Mouse (Mus musculus): ENCODE measurements around the gene A230072I06Rik.
A peak's percentile ranks its signal among the peaks of the same experiment; 100 is the strongest.

The A230072I06Rik gene

GRCm38 (mm10) chr8:12278663-12279312 lies at the start of gene A230072I06Rik:
Gene A230072I06Rik, plus strand, starts transcription at chr8:12278819.
- peak; percentile 6 for DNase-seq (ENCODE audit: low spot score)

- DNase-seq (ENCODE audit: low spot score) = no peak
These were observed 44.6 kb upstream of the A230072I06Rik start for GRCm38 (mm10) chr8:12234039-12234438.

- no peak for DNase-seq (ENCODE audit: low spot score)
These were observed 39.8 kb upstream of the A230072I06Rik start for GRCm38 (mm10) chr8:12238775-12239174.

- DNase-seq (ENCODE audit: low spot score) = no peak
These were observed 38.5 kb upstream of the A230072I06Rik start for GRCm38 (mm10) chr8:12240143-12240542.

GRCm38 (mm10) chr8:12243746-12244145 lies 34.9 kb upstream of the A230072I06Rik start:
- DNase-seq (ENCODE audit: low spot score) = no peak

GRCm38 (mm10) chr8:12259890-12260289 lies 18.7 kb upstream of the A230072I06Rik start:
- no peak for DNase-seq (ENCODE audit: low spot score)

- no peak for DNase-seq (ENCODE audit: low spot score)
These were observed 18.1 kb upstream of the A230072I06Rik start for GRCm38 (mm10) chr8:12260476-12261029.

GRCm38 (mm10) chr8:12261556-12261955 lies 17.1 kb upstream of the A230072I06Rik start:
- no peak for DNase-seq (ENCODE audit: low spot score)

- DNase-seq (ENCODE audit: low spot score) = no peak
These were observed 13.6 kb upstream of the A230072I06Rik start for GRCm38 (mm10) chr8:12264996-12265395.

GRCm38 (mm10) chr8:12267863-12268262 lies 10.8 kb upstream of the A230072I06Rik start:
- DNase-seq (ENCODE audit: low spot score) = no peak

- DNase-seq (ENCODE audit: low spot score) = no peak
These were observed 10.3 kb upstream of the A230072I06Rik start for GRCm38 (mm10) chr8:12268306-12268829.

GRCm38 (mm10) chr8:12279482-12280192 lies 1.0 kb downstream of the A230072I06Rik start:
- DNase-seq (ENCODE audit: low spot score) = no peak

GRCm38 (mm10) chr8:12282128-12282527 lies 3.5 kb downstream of the A230072I06Rik start:
- no peak for DNase-seq (ENCODE audit: low spot score)

GRCm38 (mm10) chr8:12290551-12290950 lies 11.9 kb downstream of the A230072I06Rik start:
- DNase-seq (ENCODE audit: low spot score) = no peak

- no peak for DNase-seq (ENCODE audit: low spot score)
These were observed 19.8 kb downstream of the A230072I06Rik start for GRCm38 (mm10) chr8:12298326-12298950.

- no peak for DNase-seq (ENCODE audit: low spot score)
These were observed 23.4 kb downstream of the A230072I06Rik start for GRCm38 (mm10) chr8:12301998-12302397.

GRCm38 (mm10) chr8:12312975-12313734 lies 34.5 kb downstream of the A230072I06Rik start:
- DNase-seq (ENCODE audit: low spot score) = no peak

GRCm38 (mm10) chr8:12314258-12314657 lies 35.6 kb downstream of the A230072I06Rik start:
- no peak for DNase-seq (ENCODE audit: low spot score)

- no peak for DNase-seq (ENCODE audit: low spot score)
These were observed 36.6 kb downstream of the A230072I06Rik start for GRCm38 (mm10) chr8:12315177-12315576.

GRCm38 (mm10) chr8:12319755-12320455 lies 41.3 kb downstream of the A230072I06Rik start:
- no peak for DNase-seq (ENCODE audit: low spot score)

- DNase-seq (ENCODE audit: low spot score) = no peak
These were observed 43.5 kb downstream of the A230072I06Rik start for GRCm38 (mm10) chr8:12322071-12322470.

All from adipocyte (in vitro differentiated cells).